Mouse (Mus musculus) intestine, embryonic 15.5 days (tissue): ENCODE data around the gene Gm20388. TPM values are rescaled to one million over a fixed set of nuclear protein-coding genes. Genes with fewer than 3 reads are reported as not detected.

Experiments used
- ATAC-seq: fragments of 200-750 bp; cut with Nextera tagmentation; 2 replicates; pipeline ENCODE4 v1.8.0; 2017; ENCODE audit warnings: moderate TSS enrichment, moderate library complexity
- H3K27ac ChIP-seq: fragments of 300-500 bp; sonication (generic); 2 replicates; pipeline ENCODE4 v1.5.1; 2015; ENCODE audit warnings: mild to moderate bottlenecking, inconsistent platforms
- H3K27me3 ChIP-seq: fragments of 300-500 bp; sonication (generic); replicated peaks from 2 replicates; pipeline ENCODE4 v1.6.1; 2015; ENCODE audit warnings: inconsistent platforms
- H3K36me3 ChIP-seq: fragments of 300-500 bp; sonication (generic); 2 replicates; pipeline ENCODE4 v1.6.1; 2015; ENCODE audit warnings: inconsistent platforms
- H3K4me1 ChIP-seq: fragments of 300-500 bp; sonication (generic); replicated peaks from 2 replicates; pipeline ENCODE4 v1.6.1; 2015; ENCODE audit warnings: inconsistent platforms
- H3K4me2 ChIP-seq: fragments of 300-500 bp; sonication (generic); replicated peaks from 2 replicates; pipeline ENCODE4 v1.6.1; 2015; ENCODE audit warnings: mild to moderate bottlenecking, inconsistent platforms
- H3K4me3 ChIP-seq: fragments of 300-500 bp; sonication (generic); replicated peaks from 2 replicates; pipeline ENCODE4 v1.5.1; 2015; ENCODE audit warnings: inconsistent platforms
- H3K9ac ChIP-seq: fragments of 300-500 bp; sonication (generic); 2 replicates; pipeline ENCODE4 v1.6.1; 2015; ENCODE audit warnings: inconsistent platforms
- H3K9me3 ChIP-seq: fragments of 300-500 bp; sonication (generic); 2 replicates; pipeline ENCODE4 v1.6.1; 2016; ENCODE audit warnings: inconsistent platforms
- WGBS: fragments of 180-500 bp; shearing (Covaris S2); methylation state at CpG from one replicate; pipeline ENCODE4 v1.1.7; 2015; 5-methylcytosine and 5-hydroxymethylcytosine counted together
- polyA plus RNA-seq: library from polyadenylated mRNA; unstranded; fragments of >200 nt; fragmentation: Nextera tagmentation; extraction: Ambion mirVana; gene quantifications from 2 replicates; pipeline ENCODE4 v1.2.1, GENCODE M21; 2015

Gm20388 gene
- polyA plus RNA-seq, 1 experiment from 2014 or later = not detected

GRCm38 (mm10) chr8:122442781-122443180 lies 2532.1 kb downstream of the Gm20388 start:
- under 1% methylated on average over 12 of the region's 12 CpGs for WGBS
- peak overlapping the region; percentile 68 for H3K4me3 ChIP-seq
- peak overlapping the region; percentile 66 for H3K9ac ChIP-seq
- peaks cover 11% of the 10 kb centered on the region; the same call in 1 of the 2 replicates for H3K36me3 ChIP-seq
- no peaks in the 10 kb centered on the region for H3K9me3 ChIP-seq
- peak; percentile 12 for ATAC-seq
- peaks cover 26% of the 10 kb centered on the region for H3K4me1 ChIP-seq
- H3K27me3 ChIP-seq = no peaks in the 10 kb centered on the region
- peak overlapping the region; percentile 78 for H3K27ac ChIP-seq
- H3K4me2 ChIP-seq = peak overlapping the region; percentile 96

GRCm38 (mm10) chr8:122443262-122444006 lies 2532.8 kb downstream of the Gm20388 start, which contains the start of gene Mvd:
Gene Mvd (minus strand): TSS chr8:122443422.
- under 1% methylated on average over 47 of the region's 47 CpGs for WGBS
- Histone ChIP-seq H3K4me2 (peak within 1 kb of the TSS; percentile 96), H3K4me3 (peak within 1 kb of the TSS; percentile 68), H3K9me3 (no peaks in the 10 kb centered on the region), H3K27ac (peak within 1 kb of the TSS; percentile 93), H3K4me1 (peaks cover 22% of the 10 kb centered on the region), H3K27me3 (no peaks in the 10 kb centered on the region), H3K36me3 (peaks cover 9% of the 10 kb centered on the region; the same call in 1 of the 2 replicates), H3K9ac (peak within 1 kb of the TSS; percentile 66)
- ATAC-seq = peak; percentile 98

- peak overlapping the region; percentile 65 for H3K4me2 ChIP-seq
- H3K27me3 ChIP-seq = no peaks in the 10 kb centered on the region
- H3K36me3 ChIP-seq = peaks cover 6% of the 10 kb centered on the region; the same call in 1 of the 2 replicates
- peaks cover 21% of the 10 kb centered on the region for H3K4me1 ChIP-seq
- ATAC-seq = peak; percentile 60
- peak overlapping the region; percentile 51 for H3K9ac ChIP-seq
- H3K4me3 ChIP-seq = peak overlapping the region; percentile 68
- no peaks in the 10 kb centered on the region for H3K9me3 ChIP-seq
- H3K27ac ChIP-seq = peak overlapping the region; percentile 93
- 2% methylated on average over 19 of the region's 19 CpGs for WGBS
These were observed 2533.6 kb downstream of the Gm20388 start for GRCm38 (mm10) chr8:122444058-122444748.

GRCm38 (mm10) chr8:122445203-122445602 lies 2534.6 kb downstream of the Gm20388 start:
- 0 out of 2 replicates have a peak overlapping the region, but pooled peaks have one; percentile 7 for H3K27ac ChIP-seq
- no peaks in the 10 kb centered on the region for H3K27me3 ChIP-seq
- H3K4me1 ChIP-seq = peaks cover 21% of the 10 kb centered on the region
- ATAC-seq = no peak
- H3K4me3 ChIP-seq = no peak overlapping the region
- H3K4me2 ChIP-seq = no peak overlapping the region
- H3K9me3 ChIP-seq = no peaks in the 10 kb centered on the region
- WGBS = 61% methylated on average over 3 of the region's 3 CpGs
- H3K9ac ChIP-seq = 0 out of 2 replicates have a peak overlapping the region, but pooled peaks have one; percentile 51
- H3K36me3 ChIP-seq = no peaks in the 10 kb centered on the region

GRCm38 (mm10) chr8:122451161-122451703 lies 2540.6 kb downstream of the Gm20388 start:
- Histone ChIP-seq H3K9ac (no peak overlapping the region), H3K36me3 (no peaks in the 10 kb centered on the region), H3K27me3 (no peaks in the 10 kb centered on the region), H3K4me3 (no peak overlapping the region), H3K9me3 (no peaks in the 10 kb centered on the region), H3K4me2 (no peak overlapping the region), H3K27ac (no peak overlapping the region), H3K4me1 (no peaks in the 10 kb centered on the region)
- WGBS = 56% methylated on average over 7 of the region's 7 CpGs
- ATAC-seq = 0 out of 2 replicates have a peak, but pooled peaks have one; percentile 50

- Histone ChIP-seq H3K9me3 (no peaks in the 10 kb centered on the region), H3K27ac (no peak overlapping the region), H3K4me2 (no peak overlapping the region), H3K4me1 (no peaks in the 10 kb centered on the region), H3K4me3 (no peak overlapping the region), H3K27me3 (no peaks in the 10 kb centered on the region), H3K36me3 (no peaks in the 10 kb centered on the region), H3K9ac (no peak overlapping the region)
- 82% methylated on average over 9 of the region's 10 CpGs for WGBS
- ATAC-seq = no peak
These were observed 2541.5 kb downstream of the Gm20388 start for GRCm38 (mm10) chr8:122452154-122452553.

GRCm38 (mm10) chr8:122454409-122454808 lies 2543.8 kb downstream of the Gm20388 start:
- no peak for ATAC-seq
- H3K27ac ChIP-seq = no peak overlapping the region
- H3K4me2 ChIP-seq = no peak overlapping the region

GRCm38 (mm10) chr8:122457171-122457570 lies 2546.5 kb downstream of the Gm20388 start:
- H3K4me1 ChIP-seq = peaks cover 22% of the 10 kb centered on the region
- no peak overlapping the region for H3K27ac ChIP-seq
- WGBS = 73% methylated on average over 11 of the region's 11 CpGs
- no peak for ATAC-seq
- H3K4me2 ChIP-seq = no peak overlapping the region
- H3K9ac ChIP-seq = no peak overlapping the region
- H3K36me3 ChIP-seq = no peaks in the 10 kb centered on the region
- H3K4me3 ChIP-seq = no peak overlapping the region
- H3K27me3 ChIP-seq = peaks cover 23% of the 10 kb centered on the region
- H3K9me3 ChIP-seq = no peaks in the 10 kb centered on the region

More at GRCm38 (mm10) chr8:122454409-122454808, 2543.8 kb downstream of the Gm20388 start:
- 79% methylated on average over 6 of the region's 6 CpGs for WGBS
- Histone ChIP-seq H3K27me3 (peaks cover 5% of the 10 kb centered on the region; the same call in 1 of the 2 replicates), H3K9ac (no peak overlapping the region), H3K4me1 (no peaks in the 10 kb centered on the region), H3K36me3 (no peaks in the 10 kb centered on the region), H3K9me3 (no peaks in the 10 kb centered on the region), H3K4me3 (no peak overlapping the region)

GRCm38 (mm10) chr8:122459218-122459900 lies 2548.7 kb downstream of the Gm20388 start:
- 59% methylated on average over 6 of the region's 6 CpGs for WGBS
- H3K4me2 ChIP-seq = no peak overlapping the region
- H3K27me3 ChIP-seq = peaks cover 29% of the 10 kb centered on the region
- no peak overlapping the region for H3K27ac ChIP-seq
- H3K4me3 ChIP-seq = no peak overlapping the region
- no peaks in the 10 kb centered on the region for H3K36me3 ChIP-seq
- no peak for ATAC-seq
- no peaks in the 10 kb centered on the region for H3K9me3 ChIP-seq
- peaks cover 22% of the 10 kb centered on the region for H3K4me1 ChIP-seq
- no peak overlapping the region for H3K9ac ChIP-seq

- Histone ChIP-seq H3K36me3 (no peaks in the 10 kb centered on the region), H3K9me3 (no peaks in the 10 kb centered on the region), H3K27ac (no peak overlapping the region), H3K27me3 (peaks cover 29% of the 10 kb centered on the region), H3K4me3 (peak overlapping the region; percentile 39), H3K4me1 (peaks cover 22% of the 10 kb centered on the region), H3K4me2 (peak overlapping the region; percentile 89), H3K9ac (0 out of 2 replicates have a peak overlapping the region, but pooled peaks have one; percentile 42)
- no peak; the same call in 1 of the 2 replicates for ATAC-seq
- 22% methylated on average over 7 of the region's 7 CpGs for WGBS
These were observed 2549.3 kb downstream of the Gm20388 start for GRCm38 (mm10) chr8:122459990-122460389.

GRCm38 (mm10) chr8:122460524-122461472 lies 2550.2 kb downstream of the Gm20388 start, which contains the start of gene Snai3:
Gene Snai3 (minus strand): TSS chr8:122460733.
- Histone ChIP-seq H3K36me3 (peaks cover 2% of the 10 kb centered on the region; the same call in 1 of the 2 replicates), H3K27ac (no peak within 1 kb of the TSS), H3K9me3 (no peaks in the 10 kb centered on the region), H3K27me3 (peaks cover 29% of the 10 kb centered on the region), H3K4me3 (peak within 1 kb of the TSS; percentile 39), H3K9ac (peak within 1 kb of the TSS; percentile 42), H3K4me2 (peak within 1 kb of the TSS; percentile 89), H3K4me1 (peaks cover 22% of the 10 kb centered on the region)
- peak; percentile 96 for ATAC-seq
- 2% methylated on average over 56 of the region's 56 CpGs for WGBS
